Comparison of ENCODE assay signal across 8 mouse cellular contexts in genomic region chr15:83366933-83367552, GRCm38 (mm10). TPM values are rescaled to one million over a fixed set of nuclear protein-coding genes. Genes with fewer than 3 reads are reported as not detected.
DNase-seq lines count a peak whose midpoint lies in the region; ATAC-seq and TF ChIP-seq lines count a peak whose summit lies in the region.

No protein-coding gene starts in this region.

- peak overlapping the region; percentile 22; the same call in 1 of the 2 replicates for H3K9ac ChIP-seq in forebrain, postnatal 0 days

- 26% methylated on average over 58 of the region's 58 CpGs for WGBS in forebrain, postnatal 0 days
- 26% methylated on average over 58 of the region's 58 CpGs for WGBS in hindbrain, embryonic 10.5 days

- H3K27me3 ChIP-seq in forebrain, postnatal 0 days (ENCODE audit: insufficient read depth, low read length) = no peaks in the 10 kb centered on the region
- H3K27me3 ChIP-seq in hindbrain, embryonic 10.5 days (ENCODE audit: insufficient read depth, poor library complexity, severe bottlenecking) = peaks cover 23% of the 10 kb centered on the region

- no peak overlapping the region for H3K27ac ChIP-seq in forebrain, postnatal 0 days (ENCODE audit: low read depth, low read length)
- H3K27ac ChIP-seq in hindbrain, embryonic 10.5 days = no peak overlapping the region

- no peaks in the 10 kb centered on the region for H3K36me3 ChIP-seq in forebrain, postnatal 0 days (ENCODE audit: insufficient read depth)
- no peaks in the 10 kb centered on the region for H3K36me3 ChIP-seq in hindbrain, embryonic 10.5 days

- peak; percentile 91 for ATAC-seq in forebrain, postnatal 0 days

- 0 out of 2 replicates have a peak, but pooled peaks cover 3% of the 10 kb centered on the region for H3K4me1 ChIP-seq in forebrain, postnatal 0 days (ENCODE audit: insufficient read depth)
- H3K4me1 ChIP-seq in hindbrain, embryonic 10.5 days (replicated peaks) = peaks cover 9% of the 10 kb centered on the region

- peak; percentile 65 for DNase-seq in Muller cell, postnatal 12 days (ENCODE audit: inconsistent ontology term)
- peak; percentile 23 for DNase-seq in cerebellum, adult 8-10 months
- peak; percentile 66 for DNase-seq in forebrain, postnatal 0 days
- peak; percentile 74 for DNase-seq in hindbrain, embryonic 10.5 days (ENCODE audit: low spot score)
- DNase-seq in layer of hippocampus, postnatal 10 days (ENCODE audit: low spot score in 2 of 2) = peak; percentile 61 to 67
- DNase-seq in lung, postnatal 10 days = peak; percentile 94
- DNase-seq in retina, adult 2 months (ENCODE audit: low read depth, low spot score) = peak; percentile 58
- peak; percentile 14 for DNase-seq in thymus, postnatal 25 days

- no peaks in the 10 kb centered on the region for H3K9me3 ChIP-seq in forebrain, postnatal 0 days (ENCODE audit: low read length)
- 0 out of 2 replicates have a peak, but pooled peaks cover 5% of the 10 kb centered on the region for H3K9me3 ChIP-seq in hindbrain, embryonic 10.5 days

- H3K4me2 ChIP-seq in forebrain, postnatal 0 days (ENCODE audit: low read depth) = peak overlapping the region; percentile 51

- no peak for TF ChIP-seq CTCF in forebrain, postnatal 0 days (IDR thresholded peaks at IDR 0.05; ENCODE audit: low read depth)

- peak overlapping the region; percentile 40 for H3K4me3 ChIP-seq in forebrain, postnatal 0 days (ENCODE audit: low read depth, low read length)
- peak overlapping the region; percentile 46 for H3K4me3 ChIP-seq in hindbrain, embryonic 10.5 days

RNA-seq across cellular contexts. Expression of gene Arfgap3, which starts 17.0 kb away (rescaled TPM):
- total RNA-seq in forebrain, postnatal 0 days (2014; rRNA removed) = 41.0 and 41.2 TPM in 2 replicates
- polyA plus RNA-seq in forebrain, postnatal 0 days (2015; fragmentation: Nextera tagmentation; extraction: Ambion mirVana) = 32.0 and 33.7 TPM in 2 replicates
- polyA plus RNA-seq in hindbrain, embryonic 10.5 days (2016; fragmentation: Nextera tagmentation; extraction: Ambion mirVana) = 33.1 and 36.9 TPM in 2 replicates
- 10 to 100 TPM; 19.8 to 22.7 TPM for total RNA-seq in layer of hippocampus, postnatal 10 days (2021)

Comparison
In these comparisons a context has a peak if more than half of its experiments do, and no peak if none do; other contexts are left out.
1. DNase-seq: peak in every context shown above with its lines; median percentile 94 in lung, postnatal 10 days; 74 in hindbrain, embryonic 10.5 days; 66 in forebrain, postnatal 0 days; 65 in Muller cell, postnatal 12 days; 64 in layer of hippocampus, postnatal 10 days; 58 in retina, adult 2 months; 23 in cerebellum, adult 8-10 months; 14 in thymus, postnatal 25 days.